In the genomic region with DNA sequence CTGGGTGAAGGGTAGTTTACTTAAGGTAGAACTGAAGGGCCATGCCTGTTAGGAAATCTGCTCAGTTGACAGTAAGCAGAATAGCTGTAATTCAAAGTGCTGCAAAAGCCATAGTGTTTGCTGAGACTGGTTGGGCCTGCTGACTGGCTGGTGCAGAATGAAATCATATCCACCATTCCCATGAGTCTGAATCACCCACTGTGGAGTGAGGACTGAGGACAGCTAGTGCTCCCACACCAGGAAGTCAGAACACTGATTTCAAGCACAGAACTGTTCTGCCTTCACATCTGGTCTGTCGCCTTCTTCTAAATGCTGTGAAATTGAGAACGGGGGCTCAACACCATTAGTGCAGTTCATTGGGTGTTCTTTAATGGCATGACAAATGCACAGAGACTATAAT, we compare ENCODE assay signal across 21 mouse cellular contexts. TPM values are rescaled to one million over a fixed set of nuclear protein-coding genes. Genes with fewer than 3 reads are reported as not detected.
"Had no signal": no experiment of that assay in that cellular context is flagged by ENCODE, and none has a peak within 500 bp of the region (broad histone marks: within the 10 kb centered on the region; RNA-seq: fewer than 3 reads in every experiment).

No protein-coding gene starts in this region.

- DNase-seq: liver, postnatal 0 days; lung, adult 2 months; lung, postnatal 14 days; lung, postnatal 36 days; right cerebral cortex, postnatal 14 days; thymus, adult 18-20 months; thymus, postnatal 14 days; thymus, postnatal 36 days had no signal

- H3K27ac ChIP-seq: liver, embryonic 15.5 days; lung, embryonic 15.5 days; midbrain, embryonic 10.5 days; midbrain, embryonic 12.5 days; midbrain, embryonic 15.5 days; neural tube, embryonic 12.5 days; stomach, embryonic 15.5 days had no signal

- H3K4me2 ChIP-seq: liver, embryonic 15.5 days; lung, embryonic 15.5 days; midbrain, embryonic 12.5 days; midbrain, embryonic 15.5 days; neural tube, embryonic 12.5 days; stomach, embryonic 15.5 days had no signal

- H3K27me3 ChIP-seq: liver, embryonic 15.5 days; lung, embryonic 15.5 days; midbrain, embryonic 12.5 days; midbrain, embryonic 15.5 days; neural tube, embryonic 12.5 days; stomach, embryonic 15.5 days had no signal

- H3K4me3 ChIP-seq: liver, embryonic 15.5 days; lung, embryonic 15.5 days; midbrain, embryonic 10.5 days; midbrain, embryonic 12.5 days; midbrain, embryonic 15.5 days; neural tube, embryonic 12.5 days; stomach, embryonic 15.5 days had no signal

- H3K9ac ChIP-seq: liver, embryonic 15.5 days; liver, postnatal 0 days; lung, embryonic 15.5 days; midbrain, embryonic 12.5 days; midbrain, embryonic 15.5 days; neural tube, embryonic 12.5 days; stomach, embryonic 15.5 days had no signal

- H3K4me1 ChIP-seq: liver, embryonic 15.5 days; lung, embryonic 15.5 days; midbrain, embryonic 10.5 days; midbrain, embryonic 12.5 days; midbrain, embryonic 15.5 days; neural tube, embryonic 12.5 days; stomach, embryonic 15.5 days had no signal

- H3K9me3 ChIP-seq: liver, embryonic 15.5 days; lung, embryonic 15.5 days; midbrain, embryonic 10.5 days; midbrain, embryonic 12.5 days; midbrain, embryonic 15.5 days; neural tube, embryonic 12.5 days; stomach, embryonic 15.5 days had no signal

- ATAC-seq: liver, postnatal 0 days; midbrain, embryonic 15.5 days had no signal

RNA-seq across cellular contexts. Expression of a gene that starts 7.4 kb away (rescaled TPM):
- total RNA-seq: monocyte, adult 5-6 weeks; neutrophil, adult 5-6 weeks had no signal
- polyA plus RNA-seq: liver, embryonic 15.5 days; liver, postnatal 0 days; lung, adult 2 months; midbrain, embryonic 12.5 days; neural tube, embryonic 12.5 days; spleen, adult 2 months; stomach, embryonic 15.5 days had no signal

RNA-seq across cellular contexts. Expression of a gene that starts 14.3 kb away (rescaled TPM):
- total RNA-seq: megakaryocyte, adult 5-6 weeks; megakaryocyte-erythroid progenitor cell, adult 5-6 weeks; midbrain, postnatal 0 days; monocyte, adult 5-6 weeks; neutrophil, adult 5-6 weeks had no signal
- polyA plus RNA-seq: liver, postnatal 0 days; spleen, adult 2 months had no signal
